Mouse (Mus musculus) brain, adult 10 weeks (tissue): ENCODE data around the gene Sephs1. TPM values are rescaled to one million over a fixed set of nuclear protein-coding genes. Genes with fewer than 3 reads are reported as not detected.

Experiments
- polyA plus RNA-seq: library from polyadenylated mRNA; stranded (reverse); fragments of 350-450 nt; fragmentation: Illumina TruSeq; extraction: RNeasy Lipid Tissue Mini Kit (QIAGEN cat#74804); gene quantifications from one replicate; pipeline ENCODE4 v1.2.3, GENCODE M21; 2015; ENCODE audit warnings: low read depth, low replicate concordance

Sephs1 gene
- polyA plus RNA-seq = 19.7 TPM

DNA sequence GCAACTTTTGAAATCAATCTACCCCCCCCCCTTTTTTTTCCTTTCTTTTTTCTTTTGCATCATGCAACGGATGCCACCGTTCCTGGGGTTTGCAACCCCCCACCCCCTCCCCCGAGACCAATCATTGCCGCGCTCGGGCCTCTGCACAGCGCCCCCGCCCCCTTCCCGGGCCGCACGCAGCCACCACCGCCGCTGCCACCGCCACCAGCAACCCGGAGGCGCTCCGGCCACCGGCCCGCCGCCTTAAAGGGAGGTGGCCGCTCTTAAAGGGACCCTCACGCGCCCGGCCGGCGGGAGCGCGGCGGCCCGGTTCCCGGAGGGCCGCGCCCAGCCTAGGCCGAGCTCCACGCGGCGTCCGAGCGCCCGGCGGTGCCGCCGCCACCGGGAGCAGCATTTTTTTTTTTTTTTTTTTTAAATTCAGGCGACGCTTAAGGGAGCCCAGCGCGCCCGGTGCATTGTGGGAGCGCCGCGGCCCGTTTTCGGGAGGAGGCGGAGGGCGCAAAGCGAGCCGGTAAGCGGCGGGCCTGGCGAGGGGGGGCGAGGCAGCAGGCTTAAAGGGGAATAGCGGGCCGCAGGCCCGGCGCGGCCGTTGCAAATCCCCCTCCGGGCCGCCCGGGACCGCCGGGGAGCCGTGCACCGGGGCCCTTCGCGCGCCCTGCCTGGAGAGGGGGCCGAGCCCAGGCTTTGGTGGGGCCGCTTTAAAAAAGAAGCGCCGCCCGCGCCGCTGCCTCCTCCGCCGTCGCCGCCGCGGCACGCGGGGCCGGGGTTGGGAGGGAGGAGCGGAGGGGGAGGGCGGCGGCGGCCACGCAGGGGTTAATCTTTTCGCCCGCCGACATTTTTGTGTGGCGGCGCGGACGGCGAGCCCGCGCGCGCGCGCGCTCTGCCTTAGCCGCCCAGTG lies at the start of gene Sephs1:
TSS of gene Sephs1 (plus strand) at position 215 of the 899 bp plus-strand sequence.

DNA sequence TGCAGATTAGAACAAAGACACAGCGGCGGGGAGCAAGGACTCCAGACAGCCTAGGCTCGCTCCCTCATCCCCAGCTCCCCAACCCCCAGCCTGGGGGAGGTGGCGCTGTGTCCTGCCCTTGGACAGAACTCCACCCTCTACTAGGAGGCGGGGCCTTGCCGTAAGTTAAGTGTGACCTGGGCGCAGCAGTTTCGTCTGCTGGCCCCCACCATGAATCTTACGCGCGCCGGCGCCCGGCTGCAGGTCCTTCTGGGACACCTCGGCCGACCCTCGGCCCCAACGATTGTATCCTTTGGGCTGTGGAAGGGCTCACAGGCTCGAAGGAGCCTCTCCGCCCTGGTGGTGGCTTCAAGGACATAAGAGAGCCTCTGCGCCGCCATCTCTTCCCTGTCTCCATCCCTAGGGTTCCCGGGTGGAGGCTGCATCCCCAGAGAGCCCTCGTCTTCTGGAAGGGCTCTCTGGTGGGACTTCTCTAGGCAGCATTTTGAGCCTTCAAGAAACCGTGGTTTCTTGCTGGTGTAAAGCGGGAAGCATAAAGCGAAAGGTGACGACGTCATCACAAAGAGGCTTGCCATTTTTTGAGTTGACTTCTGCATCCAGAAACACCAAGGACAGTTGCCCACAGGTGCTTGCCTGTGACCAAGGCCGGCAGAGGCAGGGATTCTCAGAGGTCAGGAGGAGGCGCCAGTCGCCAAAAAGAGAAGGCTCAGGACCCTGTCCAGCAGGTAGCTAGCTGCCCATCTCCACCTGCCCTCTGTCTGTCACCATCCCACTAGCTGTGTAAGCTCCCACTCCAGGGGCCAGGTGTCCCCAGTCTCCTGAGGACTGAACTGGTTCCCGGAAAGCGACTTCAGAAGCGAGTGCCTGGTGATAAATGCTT lies 37.7 kb downstream of the Sephs1 start, which contains the start of gene Phyh:
TSS of gene Phyh (plus strand) at position 160 of the 880 bp plus-strand sequence.

Other genes starting within 250 kb of the Sephs1 start
- gene Prpf18, start 229.5 kb upstream of the Sephs1 start, polyA plus RNA-seq = 56.0 TPM
- 2.8 TPM for gene Bend7, start 163.7 kb upstream of the Sephs1 start, polyA plus RNA-seq
- gene Phyh, start 37.5 kb downstream of the Sephs1 start, polyA plus RNA-seq = 176 TPM
- 3.9 TPM for gene Ucma, start 94.6 kb downstream of the Sephs1 start, polyA plus RNA-seq
- 1.2 TPM for gene Mcm10, start 131.2 kb downstream of the Sephs1 start, polyA plus RNA-seq
- gene Optn, start 182.5 kb downstream of the Sephs1 start, polyA plus RNA-seq = 15.7 TPM